In genomic region chr3:150637544-150637943, GRCm38 (mm10) we compare ENCODE assay signal across 21 mouse cellular contexts.
DNase-seq lines count a peak whose midpoint lies in the region; ATAC-seq and TF ChIP-seq lines count a peak whose summit lies in the region.
"Had no signal": no experiment of that assay in that cellular context is flagged by ENCODE, and none has a peak within 500 bp of the region (broad histone marks: within the 10 kb centered on the region; RNA-seq: fewer than 3 reads in every experiment).

No protein-coding gene starts in this region.

- no peak overlapping the region for H3K4me3 ChIP-seq in intestine, embryonic 15.5 days (replicated peaks)
- no peak overlapping the region for H3K4me3 ChIP-seq in intestine, embryonic 16.5 days (ENCODE audit: low read length)
- no peak overlapping the region for H3K4me3 ChIP-seq in intestine, postnatal 0 days (ENCODE audit: low read depth, low read length)
- no peak overlapping the region for H3K4me3 ChIP-seq in midbrain, embryonic 16.5 days (ENCODE audit: low read depth, low read length)
- no peak overlapping the region for H3K4me3 ChIP-seq in liver, embryonic 11.5 days (ENCODE audit: low read depth, low read length)

- H3K36me3 ChIP-seq in intestine, embryonic 15.5 days: no peaks in the 10 kb centered on the region
- no peaks in the 10 kb centered on the region for H3K36me3 ChIP-seq in intestine, embryonic 16.5 days (ENCODE audit: control insufficient read depth, insufficient read depth, low read length)
- no peaks in the 10 kb centered on the region for H3K36me3 ChIP-seq in intestine, postnatal 0 days (ENCODE audit: control insufficient read depth, insufficient read depth)
- H3K36me3 ChIP-seq in midbrain, embryonic 16.5 days (ENCODE audit: control insufficient read depth, insufficient read depth, low read length): no peaks in the 10 kb centered on the region
- no peaks in the 10 kb centered on the region for H3K36me3 ChIP-seq in liver, embryonic 11.5 days (ENCODE audit: control insufficient read depth, insufficient read depth, low read length)
- H3K36me3 ChIP-seq: G1E had no signal

- H3K9me3 ChIP-seq in intestine, embryonic 15.5 days: no peaks in the 10 kb centered on the region
- no peaks in the 10 kb centered on the region for H3K9me3 ChIP-seq in intestine, embryonic 16.5 days (ENCODE audit: control insufficient read depth, low read length)
- no peaks in the 10 kb centered on the region for H3K9me3 ChIP-seq in intestine, postnatal 0 days (ENCODE audit: control insufficient read depth)
- no peaks in the 10 kb centered on the region for H3K9me3 ChIP-seq in midbrain, embryonic 16.5 days (replicated peaks; ENCODE audit: control insufficient read depth, low read length, poor library complexity, severe bottlenecking)
- H3K9me3 ChIP-seq in liver, embryonic 11.5 days (ENCODE audit: control insufficient read depth, low read length): no peaks in the 10 kb centered on the region
- H3K9me3 ChIP-seq: G1E had no signal

- H3K9ac ChIP-seq in intestine, embryonic 15.5 days: no peak overlapping the region
- no peak overlapping the region for H3K9ac ChIP-seq in intestine, embryonic 16.5 days (ENCODE audit: low read depth, low read length)
- no peak overlapping the region for H3K9ac ChIP-seq in intestine, postnatal 0 days (ENCODE audit: low read depth, low read length)
- no peak overlapping the region for H3K9ac ChIP-seq in midbrain, embryonic 16.5 days (ENCODE audit: low read depth, low read length)
- no peak overlapping the region for H3K9ac ChIP-seq in liver, embryonic 11.5 days (ENCODE audit: low read depth, low read length)

- H3K27me3 ChIP-seq in intestine, embryonic 15.5 days (replicated peaks): no peaks in the 10 kb centered on the region
- H3K27me3 ChIP-seq in intestine, embryonic 16.5 days (replicated peaks; ENCODE audit: control insufficient read depth, insufficient read depth, low read length): no peaks in the 10 kb centered on the region
- no peaks in the 10 kb centered on the region for H3K27me3 ChIP-seq in intestine, postnatal 0 days (replicated peaks; ENCODE audit: control insufficient read depth, insufficient read depth, low read length)
- H3K27me3 ChIP-seq in midbrain, embryonic 16.5 days (ENCODE audit: control insufficient read depth, insufficient read depth, low read depth, low read length): no peaks in the 10 kb centered on the region
- no peaks in the 10 kb centered on the region for H3K27me3 ChIP-seq in liver, embryonic 11.5 days (replicated peaks; ENCODE audit: control insufficient read depth, insufficient read depth, low read length)
- H3K27me3 ChIP-seq: CH12.LX, Patski had no signal

- H3K4me1 ChIP-seq in intestine, embryonic 15.5 days (replicated peaks): no peaks in the 10 kb centered on the region
- H3K4me1 ChIP-seq in intestine, embryonic 16.5 days (ENCODE audit: control insufficient read depth, insufficient read depth, low read length): no peaks in the 10 kb centered on the region
- no peaks in the 10 kb centered on the region for H3K4me1 ChIP-seq in intestine, postnatal 0 days (replicated peaks; ENCODE audit: control insufficient read depth, insufficient read depth, low read length)
- no peaks in the 10 kb centered on the region for H3K4me1 ChIP-seq in midbrain, embryonic 16.5 days (ENCODE audit: control insufficient read depth, insufficient read depth, low read length)
- no peaks in the 10 kb centered on the region for H3K4me1 ChIP-seq in liver, embryonic 11.5 days (replicated peaks; ENCODE audit: control insufficient read depth, insufficient read depth, low read length)

- peak; percentile 75 for ATAC-seq in intestine, embryonic 15.5 days
- peak; percentile 87 for ATAC-seq in intestine, embryonic 16.5 days
- peak; percentile 70 for ATAC-seq in intestine, postnatal 0 days
- no peak for ATAC-seq in midbrain, embryonic 16.5 days
- ATAC-seq in liver, embryonic 11.5 days (replicated peaks; ENCODE audit: low FRiP score): no peak
- ATAC-seq in erythroblast, adult 5-6 weeks (replicated peaks; ENCODE audit: low FRiP score, poor library complexity, severe bottlenecking): no peak
- ATAC-seq: activated CD4-positive, CD25-positive, alpha-beta regulatory T cell, adult 4 months; CD4-positive, CD25-positive, alpha-beta regulatory T cell, adult 4 months; Patski had no signal

- 68% methylated on average over 3 of the region's 3 CpGs for WGBS in intestine, embryonic 15.5 days
- WGBS in intestine, embryonic 16.5 days: 71% methylated on average over 3 of the region's 3 CpGs
- 53% methylated on average over 3 of the region's 3 CpGs for WGBS in intestine, postnatal 0 days
- 90% methylated on average over 3 of the region's 3 CpGs for WGBS in midbrain, embryonic 16.5 days
- WGBS in liver, embryonic 11.5 days: 80% methylated on average over 3 of the region's 3 CpGs

- no peak for TF ChIP-seq CTCF in intestine, postnatal 0 days (IDR thresholded peaks at IDR 0.05; ENCODE audit: low read depth)

- no peak overlapping the region for H3K27ac ChIP-seq in intestine, embryonic 15.5 days
- H3K27ac ChIP-seq in intestine, embryonic 16.5 days (ENCODE audit: low read length): no peak overlapping the region
- no peak overlapping the region for H3K27ac ChIP-seq in intestine, postnatal 0 days (ENCODE audit: low read depth, low read length)
- no peak overlapping the region for H3K27ac ChIP-seq in midbrain, embryonic 16.5 days (ENCODE audit: low read length)
- no peak overlapping the region for H3K27ac ChIP-seq in liver, embryonic 11.5 days (ENCODE audit: low read depth, low read length)

- no peak for DNase-seq in liver, embryonic 11.5 days (ENCODE audit: low spot score)
- DNase-seq: adrenal gland, adult 2 months; adrenal gland, adult 8-10 months; adrenal gland, postnatal 10 days; adrenal gland, postnatal 14 days; adrenal gland, postnatal 25 days; adrenal gland, postnatal 36 days; B cell, adult 2 months; cerebellum, adult 11 months; cerebellum, adult 11-12 months; cerebellum, adult 18-20 months had no signal

- H3K4me2 ChIP-seq in intestine, embryonic 15.5 days (replicated peaks): no peak overlapping the region
- no peak overlapping the region for H3K4me2 ChIP-seq in intestine, embryonic 16.5 days (ENCODE audit: low read depth, low read length)
- H3K4me2 ChIP-seq in intestine, postnatal 0 days (replicated peaks; ENCODE audit: low read depth): no peak overlapping the region
- H3K4me2 ChIP-seq in midbrain, embryonic 16.5 days (ENCODE audit: low read length): no peak overlapping the region
- H3K4me2 ChIP-seq in liver, embryonic 11.5 days: no peak overlapping the region

Comparison
In these comparisons a context has a peak if more than half of its experiments do, and no peak if none do; other contexts are left out.
1. ATAC-seq: peak in intestine, embryonic 15.5 days (single experiment), intestine, embryonic 16.5 days (single experiment) and intestine, postnatal 0 days (single experiment); none in midbrain, embryonic 16.5 days (single experiment), liver, embryonic 11.5 days (single experiment) and erythroblast, adult 5-6 weeks (single experiment).